Mouse (Mus musculus) liver, postnatal 0 days (tissue): Measurements from ENCODE around the gene Utrn.

Experiments used
- CTCF ChIP-seq: sonication (generic); IDR thresholded peaks from 2 replicates; pipeline ENCODE4 v1.5.1; 2016; ENCODE audit warnings: antibody characterized with exemption, low read depth
- EP300 ChIP-seq: IDR thresholded peaks from 2 replicates; pipeline ENCODE4 v1.6.1; 2016; ENCODE audit warnings: antibody characterized with exemption, low read depth, mild to moderate bottlenecking

GRCm38 (mm10) chr10:12757943-12758701 lies 111.0 kb downstream of the Utrn start:
- TF ChIP-seq CTCF (no peak), EP300 (no peak)
